Mouse (Mus musculus) heart, adult 2 months (tissue): ENCODE results near the gene Avpr2. TPM values are rescaled to one million over a fixed set of nuclear protein-coding genes. Genes with fewer than 3 reads are reported as not detected.

Experiments
- DNase-seq, 2 experiments: peaks; one replicate each; pipeline ENCODE4 v3.0.0; 2021
- H3K27ac ChIP-seq: fragments of 200-600 bp; 2 replicates; pipeline ENCODE4 v1.8.1; 2022
- H3K27me3 ChIP-seq: fragments of 200-500 bp; 2 replicates; pipeline ENCODE4 v1.6.1; 2012; ENCODE audit warnings: mild to moderate bottlenecking, low read length, inconsistent platforms, mixed read lengths; ENCODE audit not compliant: control insufficient read depth, insufficient read depth
- H3K36me3 ChIP-seq: fragments of 200-500 bp; 2 replicates; pipeline ENCODE4 v1.6.1; 2012; ENCODE audit warnings: low read length, inconsistent platforms; ENCODE audit not compliant: control insufficient read depth, insufficient read depth
- H3K4me1 ChIP-seq: fragments of 200-500 bp; 2 replicates; pipeline ENCODE4 v1.6.1; 2011; ENCODE audit warnings: low read length; ENCODE audit not compliant: control insufficient read depth, insufficient read depth
- H3K4me3 ChIP-seq: fragments of 200-600 bp; 2 replicates; pipeline ENCODE4 v1.8.1; 2022
- H3K79me2 ChIP-seq: fragments of 200-500 bp; replicated peaks from 2 replicates; pipeline ENCODE4 v1.6.1; 2012; ENCODE audit warnings: mild to moderate bottlenecking, inconsistent platforms, low read length, moderate library complexity, mixed read lengths; ENCODE audit not compliant: control insufficient read depth, insufficient read depth
- H3K9ac ChIP-seq: fragments of 200-500 bp; 2 replicates; pipeline ENCODE4 v1.6.1; 2012; ENCODE audit warnings: low read depth, mild to moderate bottlenecking, control low read depth, inconsistent platforms, low read length, mixed read lengths
- CTCF ChIP-seq: fragments of 200-600 bp; IDR thresholded peaks from 2 replicates; pipeline ENCODE4 v1.8.1; 2022; ENCODE audit warnings: antibody characterized with exemption, mild to moderate bottlenecking, moderate library complexity
- EP300 ChIP-seq: fragments of 200-500 bp; IDR thresholded peaks from 2 replicates; pipeline ENCODE4 v1.6.1; 2011; ENCODE audit warnings: low read depth, low read length, control low read depth; ENCODE audit not compliant: insufficient read depth
- POLR2A ChIP-seq: fragments of 200-500 bp; IDR thresholded peaks from 2 replicates; pipeline ENCODE4 v1.6.1; 2011; ENCODE audit warnings: mild to moderate bottlenecking, low read depth, low read length, control low read depth; ENCODE audit not compliant: insufficient read depth
- WGBS: fragments of 180-500 bp; shearing (Covaris S2); methylation state at CpG from one replicate; pipeline ENCODE4 v1.1.7; 2018; 5-methylcytosine and 5-hydroxymethylcytosine counted together
- intact Hi-C: fragments of 180-260 bp; cut with DNase I; formaldehyde crosslinking; loops from one replicate; pipeline ENCODE4 v1.15.1; 2025
- polyA plus RNA-seq: library from polyadenylated mRNA; depleted of rRNA; stranded (reverse); fragments of >200 nt; gene quantifications from 2 replicates; pipeline ENCODE4 v1.2.3, GENCODE M21; 2012
- total RNA-seq, 2 experiments: library from RNA; stranded (reverse); gene quantifications; 2 replicates each; pipeline ENCODE4 v1.2.3; 2021

Gene Avpr2
- total and polyA plus RNA-seq, 3 experiments, result not detected

DNA sequence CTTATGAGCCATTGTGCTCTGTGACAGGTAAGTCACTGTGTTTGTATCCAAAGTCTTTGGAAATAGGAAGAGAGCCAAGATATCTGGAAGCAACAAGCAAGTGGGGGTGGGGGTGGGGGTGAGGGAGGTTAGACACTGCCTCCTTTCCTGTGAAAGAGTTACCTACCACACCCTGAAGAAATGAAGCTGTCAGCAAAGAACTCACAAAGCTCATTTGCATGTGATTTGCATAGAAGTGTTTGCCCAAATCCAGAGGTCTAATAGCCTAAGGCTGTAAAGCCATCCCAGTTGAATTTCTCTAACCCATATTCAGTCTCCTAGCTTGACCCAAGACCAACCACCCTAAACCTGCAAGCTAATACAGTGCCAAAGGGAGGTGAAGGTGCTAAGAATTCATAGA, 18.5 kb downstream of the Avpr2 start:
- DNase-seq, result no peak

DNA sequence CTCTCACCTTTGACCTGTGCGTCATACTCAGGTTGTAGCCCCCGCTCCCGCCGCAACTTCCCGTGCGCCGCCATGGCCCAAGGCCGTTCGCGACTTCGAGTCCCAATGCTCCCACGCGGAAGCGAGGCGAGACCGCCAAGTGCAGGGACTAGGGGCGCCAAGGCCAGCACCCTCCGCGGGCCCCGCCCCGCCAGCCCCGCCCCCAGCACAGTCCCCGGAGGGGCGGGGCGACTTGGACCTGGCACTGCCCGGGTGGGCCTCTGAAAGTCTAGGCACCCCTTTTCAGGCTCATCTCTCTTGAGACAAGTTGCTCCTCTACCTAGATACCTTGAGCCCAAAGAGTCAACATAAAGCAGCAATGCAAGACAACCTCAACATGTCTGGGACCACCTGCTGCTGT, 19.3 kb downstream of the Avpr2 start:
- H3K4me3 ChIP-seq, result no peak overlapping the region
- no peak overlapping the region for H3K9ac ChIP-seq
- no peaks in the 10 kb centered on the region for H3K27me3 ChIP-seq
- peak in 1 of 2 experiments; percentile 52 for DNase-seq
- intact Hi-C loops, result no loop called here
- WGBS, result 23% methylated on average over 26 of the region's 26 CpGs
- H3K27ac ChIP-seq, result no peak overlapping the region
- H3K79me2 ChIP-seq, result no peaks in the 10 kb centered on the region
- no peak for TF ChIP-seq CTCF
- TF ChIP-seq POLR2A, result no peak
- TF ChIP-seq EP300, result no peak
- H3K36me3 ChIP-seq, result no peaks in the 10 kb centered on the region
- H3K4me1 ChIP-seq, result peaks cover 1% of the 10 kb centered on the region; the same call in 1 of the 2 replicates

More for the DNA sequence above, 18.5 kb downstream of the Avpr2 start:
- Histone ChIP-seq H3K27ac (no peak overlapping the region), H3K27me3 (no peaks in the 10 kb centered on the region), H3K36me3 (no peaks in the 10 kb centered on the region), H3K4me3 (no peak overlapping the region), H3K9ac (no peak overlapping the region), H3K79me2 (no peaks in the 10 kb centered on the region), H3K4me1 (peaks cover 1% of the 10 kb centered on the region; the same call in 1 of the 2 replicates)
- intact Hi-C loops, result no loop called here
- TF ChIP-seq CTCF, result no peak
- no peak for TF ChIP-seq POLR2A
- TF ChIP-seq EP300, result no peak

GRCm38 (mm10) chrX:73911588-73911987, 19.7 kb downstream of the Avpr2 start:
- H3K27ac ChIP-seq, result no peak overlapping the region
- H3K79me2 ChIP-seq, result no peaks in the 10 kb centered on the region
- peaks cover 1% of the 10 kb centered on the region; the same call in 1 of the 2 replicates for H3K4me1 ChIP-seq
- no peaks in the 10 kb centered on the region for H3K27me3 ChIP-seq
- no peak overlapping the region for H3K9ac ChIP-seq
- 71% methylated on average over 2 of the region's 2 CpGs for WGBS
- H3K36me3 ChIP-seq, result no peaks in the 10 kb centered on the region
- intact Hi-C loops, result no loop called here
- peak in 1 of 2 experiments; percentile 41 for DNase-seq
- no peak for TF ChIP-seq EP300
- no peak for TF ChIP-seq CTCF
- TF ChIP-seq POLR2A, result no peak
- no peak overlapping the region for H3K4me3 ChIP-seq

GRCm38 (mm10) chrX:73914827-73915703, 23.2 kb downstream of the Avpr2 start:
- Histone ChIP-seq H3K27ac (peak overlapping the region; percentile 74), H3K79me2 (no peaks in the 10 kb centered on the region), H3K4me3 (peak overlapping the region; percentile 29), H3K4me1 (peaks cover 1% of the 10 kb centered on the region; the same call in 1 of the 2 replicates), H3K27me3 (no peaks in the 10 kb centered on the region), H3K36me3 (no peaks in the 10 kb centered on the region), H3K9ac (peak overlapping the region; percentile 49; the same call in 1 of the 2 replicates)
- 20% methylated on average over 31 of the region's 31 CpGs for WGBS
- TF ChIP-seq POLR2A, result peak; percentile 78
- 0 out of 2 replicates have a peak, but pooled peaks have one; percentile 65 for TF ChIP-seq EP300
- TF ChIP-seq CTCF, result peak; percentile 58
- DNase-seq, result peak; percentile 76 to 94
- intact Hi-C loops, result no loop called here

DNA sequence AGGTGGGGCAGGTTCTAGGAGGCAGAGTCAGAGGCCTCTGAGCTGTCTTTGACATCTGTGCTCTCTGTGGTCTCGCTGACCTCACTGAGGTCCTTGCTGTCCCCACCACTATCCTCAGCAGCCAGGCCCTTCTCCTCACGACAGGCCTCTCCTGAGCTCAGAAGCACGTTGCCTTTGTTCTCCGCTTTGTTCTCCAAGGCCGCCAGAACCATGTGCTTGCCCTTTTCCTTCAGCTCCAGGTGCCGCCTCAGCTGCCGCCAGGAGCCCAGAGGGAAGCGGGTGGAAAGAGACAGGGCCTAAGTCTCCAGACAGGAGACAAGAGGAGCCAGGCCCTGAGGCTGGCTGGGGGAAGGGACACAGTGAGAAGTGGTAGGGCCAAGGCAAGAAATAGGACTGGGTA, 25.0 kb downstream of the Avpr2 start:
- H3K9ac ChIP-seq, result no peak overlapping the region
- intact Hi-C loops, result no loop called here
- no peak overlapping the region for H3K27ac ChIP-seq
- DNase-seq, result no peak
- H3K4me1 ChIP-seq, result no peaks in the 10 kb centered on the region; the same call in 1 of the 2 replicates
- 84% methylated on average over 8 of the region's 8 CpGs for WGBS
- TF ChIP-seq POLR2A (no peak), CTCF (no peak), EP300 (no peak)
- no peak overlapping the region for H3K4me3 ChIP-seq
- H3K79me2 ChIP-seq, result no peaks in the 10 kb centered on the region
- no peaks in the 10 kb centered on the region for H3K27me3 ChIP-seq
- H3K36me3 ChIP-seq, result no peaks in the 10 kb centered on the region

DNA sequence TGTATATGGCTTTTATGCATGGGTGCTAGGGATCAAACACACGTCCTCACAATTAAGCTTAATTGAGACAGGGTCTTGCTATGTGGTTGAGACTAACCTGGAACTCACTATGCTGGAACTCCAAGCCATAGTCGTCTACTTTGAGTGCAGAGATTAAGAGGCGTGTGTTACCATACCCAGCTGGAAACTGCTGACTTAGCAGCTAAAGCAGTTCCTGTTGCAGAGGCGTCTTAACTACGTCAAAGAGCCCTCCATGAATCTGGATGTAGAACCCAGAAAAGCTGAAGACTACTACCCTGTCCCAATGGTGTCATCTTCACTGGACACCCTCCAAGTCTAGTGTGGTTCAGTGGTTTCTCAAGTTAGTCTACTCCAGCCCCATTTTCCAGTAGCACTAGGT, 26.7 kb downstream of the Avpr2 start:
- Histone ChIP-seq H3K27ac (no peak overlapping the region), H3K9ac (no peak overlapping the region), H3K4me3 (no peak overlapping the region), H3K79me2 (no peaks in the 10 kb centered on the region), H3K27me3 (no peaks in the 10 kb centered on the region), H3K36me3 (no peaks in the 10 kb centered on the region), H3K4me1 (no peaks in the 10 kb centered on the region; the same call in 1 of the 2 replicates)
- intact Hi-C loops, result no loop called here
- 84% methylated on average over 5 of the region's 5 CpGs for WGBS
- DNase-seq, result no peak
- TF ChIP-seq POLR2A, result no peak
- no peak for TF ChIP-seq EP300
- TF ChIP-seq CTCF, result no peak
